Mouse (Mus musculus) limb, embryonic 11.5 days (tissue): Measurements from ENCODE around the gene Tbx15. TPM values are rescaled to one million over a fixed set of nuclear protein-coding genes. Genes with fewer than 3 reads are reported as not detected.

Experiments
- ATAC-seq: fragments of 200-750 bp; cut with Nextera tagmentation; 2 replicates; pipeline ENCODE4 v1.8.0; 2017; ENCODE audit warnings: low read depth; ENCODE audit not compliant: insufficient number of reproducible peaks, low FRiP score, low TSS enrichment
- DNase-seq: peaks from one replicate; pipeline ENCODE4 v3.0.0-alpha.2; 2015; ENCODE audit warnings: low spot score
- H3K27ac ChIP-seq: fragments of 300-500 bp; sonication (generic); replicated peaks from 2 replicates; pipeline ENCODE4 v1.5.1; 2014; ENCODE audit warnings: low read depth, mild to moderate bottlenecking, low read length
- H3K27me3 ChIP-seq: fragments of 300-500 bp; sonication (generic); 2 replicates; pipeline ENCODE4 v1.6.1; 2014; ENCODE audit warnings: mild to moderate bottlenecking, low read length, mixed read lengths; ENCODE audit not compliant: control insufficient read depth, insufficient read depth
- H3K36me3 ChIP-seq: fragments of 300-500 bp; sonication (generic); 2 replicates; pipeline ENCODE4 v1.6.1; 2014; ENCODE audit warnings: mild to moderate bottlenecking, low read length, moderate library complexity, mixed read lengths; ENCODE audit not compliant: control insufficient read depth, insufficient read depth
- H3K4me1 ChIP-seq: fragments of 300-500 bp; sonication (generic); 2 replicates; pipeline ENCODE4 v1.6.1; 2014; ENCODE audit warnings: low read length, mixed read lengths; ENCODE audit not compliant: control insufficient read depth, insufficient read depth
- H3K4me2 ChIP-seq: fragments of 300-500 bp; sonication (generic); 2 replicates; pipeline ENCODE4 v1.6.1; 2014; ENCODE audit warnings: low read depth, mild to moderate bottlenecking, moderate library complexity; ENCODE audit not compliant: severe bottlenecking
- H3K4me3 ChIP-seq: fragments of 300-500 bp; sonication (generic); 2 replicates; pipeline ENCODE4 v1.5.1; 2014; ENCODE audit warnings: low read depth, low read length
- H3K9ac ChIP-seq: fragments of 300-500 bp; sonication (generic); 2 replicates; pipeline ENCODE4 v1.6.1; 2014; ENCODE audit warnings: mild to moderate bottlenecking, low read length
- H3K9me3 ChIP-seq: fragments of 300-500 bp; sonication (generic); 2 replicates; pipeline ENCODE4 v1.6.1; 2016; ENCODE audit warnings: low read length; ENCODE audit not compliant: control insufficient read depth
- WGBS: fragments of 180-500 bp; shearing (Covaris S2); extraction: QIAGEN DNeasy Blood & Tissue Kit; methylation state at CpG from one replicate; pipeline ENCODE4 v1.1.7; 2014; 5-methylcytosine and 5-hydroxymethylcytosine counted together
- polyA plus RNA-seq: library from polyadenylated mRNA; unstranded; fragments of >200 nt; fragmentation: Nextera tagmentation; extraction: Ambion mirVana; gene quantifications from 2 replicates; pipeline ENCODE4 v1.2.1, GENCODE M21; 2014

Gene Tbx15
- polyA plus RNA-seq, 1 experiment from 2014 or later: 50.7 TPM

DNA sequence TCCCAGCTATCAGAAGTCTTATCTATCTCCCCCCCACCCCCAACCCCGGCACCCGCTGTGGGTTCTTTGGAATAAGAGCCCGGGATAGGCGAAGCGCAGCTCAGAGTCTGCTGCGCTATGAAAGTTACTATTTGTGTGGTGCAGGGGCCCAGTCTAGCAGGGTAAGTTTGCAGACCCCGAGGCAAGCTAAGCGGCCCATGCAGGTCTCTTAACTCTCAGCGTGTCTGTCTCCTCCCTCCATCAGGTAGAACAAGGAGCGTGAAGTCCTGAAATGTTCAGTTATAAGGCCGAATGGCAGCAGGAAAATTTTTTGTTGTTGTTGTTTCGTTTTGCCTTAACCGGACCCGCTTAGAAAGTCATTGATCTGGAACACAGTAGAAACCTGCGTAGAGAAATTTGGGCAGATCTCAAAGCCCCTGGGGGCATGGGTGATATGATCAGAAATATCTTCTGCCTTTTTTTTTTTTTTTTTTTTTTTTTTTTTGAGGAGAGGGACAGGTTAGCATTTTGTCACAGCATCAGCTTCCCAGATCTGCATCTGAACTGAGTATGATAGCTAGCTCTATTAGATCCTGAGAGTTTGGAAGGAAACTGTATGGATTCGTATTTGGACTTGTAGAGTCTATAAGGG is 12.4 kb downstream of the Tbx15 start:
- H3K9me3 ChIP-seq: no peaks in the 10 kb centered on the region
- H3K9ac ChIP-seq: peak overlapping the region; percentile 100
- DNase-seq (peak; percentile 58), ATAC-seq (no peak)
- H3K4me1 ChIP-seq: peaks cover 33% of the 10 kb centered on the region
- H3K36me3 ChIP-seq: no peaks in the 10 kb centered on the region
- peak overlapping the region; percentile 88 for H3K4me2 ChIP-seq
- peak overlapping the region; percentile 92 for H3K4me3 ChIP-seq
- 2% methylated on average over 16 of the region's 16 CpGs for WGBS
- 0 out of 2 replicates have a peak, but pooled peaks cover 5% of the 10 kb centered on the region for H3K27me3 ChIP-seq
- peak overlapping the region; percentile 100 for H3K27ac ChIP-seq

GRCm38 (mm10) chr3:99253092-99253488 is 12.9 kb downstream of the Tbx15 start:
- under 1% methylated on average over 12 of the region's 12 CpGs for WGBS
- peak overlapping the region; percentile 100 for H3K9ac ChIP-seq

GRCm38 (mm10) chr3:99253497-99254451 is 13.6 kb downstream of the Tbx15 start:
- peak; percentile 77 for DNase-seq
- WGBS: under 1% methylated on average over 73 of the region's 73 CpGs
- Histone ChIP-seq H3K9me3 (no peaks in the 10 kb centered on the region), H3K4me1 (peaks cover 25% of the 10 kb centered on the region; the same call in 1 of the 2 replicates), H3K27ac (peak overlapping the region; percentile 100), H3K36me3 (no peaks in the 10 kb centered on the region), H3K9ac (peak overlapping the region; percentile 100), H3K4me2 (peak overlapping the region; percentile 88), H3K4me3 (peak overlapping the region; percentile 92), H3K27me3 (0 out of 2 replicates have a peak, but pooled peaks cover 5% of the 10 kb centered on the region)
- 0 out of 2 replicates have a peak, but pooled peaks have one; percentile 2 for ATAC-seq

More at GRCm38 (mm10) chr3:99253092-99253488, 12.9 kb downstream of the Tbx15 start:
- H3K4me2 ChIP-seq: peak overlapping the region; percentile 88
- no peaks in the 10 kb centered on the region for H3K36me3 ChIP-seq
- DNase-seq (peak; percentile 91), ATAC-seq (peak; percentile 88)
- peak overlapping the region; percentile 100 for H3K27ac ChIP-seq
- peak overlapping the region; percentile 92 for H3K4me3 ChIP-seq
- H3K9me3 ChIP-seq: no peaks in the 10 kb centered on the region
- 0 out of 2 replicates have a peak, but pooled peaks cover 5% of the 10 kb centered on the region for H3K27me3 ChIP-seq
- peaks cover 28% of the 10 kb centered on the region for H3K4me1 ChIP-seq

DNA sequence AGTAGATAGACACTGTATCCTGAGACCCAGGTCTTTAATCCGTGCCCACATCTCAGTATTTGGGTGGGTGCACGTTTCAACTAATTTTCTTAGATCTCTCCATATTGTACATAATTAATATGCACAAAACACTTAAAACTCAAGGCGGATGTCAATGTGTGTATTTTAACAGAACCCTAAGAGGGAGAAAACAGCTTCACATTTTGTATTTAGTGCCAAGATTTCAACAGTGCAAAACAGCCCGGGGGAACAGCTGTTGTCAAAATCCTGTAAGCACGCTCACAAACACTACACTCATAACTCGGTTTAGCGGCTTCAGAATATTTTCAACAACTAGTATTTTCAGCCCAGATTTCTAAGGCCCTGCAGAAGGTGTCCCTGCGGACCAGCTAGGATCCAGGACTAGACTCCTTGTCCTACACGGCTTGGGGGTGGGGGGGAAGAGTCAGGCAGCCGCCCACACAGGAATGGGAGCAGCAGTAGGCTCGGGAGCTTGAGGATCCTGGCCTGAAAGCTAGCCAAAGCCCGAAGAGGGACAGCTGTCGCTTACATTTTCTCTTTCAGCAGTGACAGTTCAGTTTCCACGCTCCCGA is 14.5 kb downstream of the Tbx15 start:
- WGBS: 0% methylated on average over 15 of the region's 15 CpGs
- DNase-seq (peak; percentile 62), ATAC-seq (no peak)
- Histone ChIP-seq H3K9me3 (no peaks in the 10 kb centered on the region), H3K27ac (peak overlapping the region; percentile 100), H3K9ac (peak overlapping the region; percentile 100), H3K4me2 (peak overlapping the region; percentile 88), H3K4me3 (peak overlapping the region; percentile 92), H3K4me1 (peaks cover 21% of the 10 kb centered on the region), H3K27me3 (0 out of 2 replicates have a peak, but pooled peaks cover 5% of the 10 kb centered on the region), H3K36me3 (no peaks in the 10 kb centered on the region)

- H3K4me2 ChIP-seq: peak overlapping the region; percentile 88
These were observed 15.5 kb downstream of the Tbx15 start for GRCm38 (mm10) chr3:99255411-99256365.

GRCm38 (mm10) chr3:99256366-99256750 is 16.2 kb downstream of the Tbx15 start:
- Histone ChIP-seq H3K27ac (peak overlapping the region; percentile 100), H3K4me3 (peak overlapping the region; percentile 92), H3K9me3 (no peaks in the 10 kb centered on the region), H3K4me1 (peaks cover 11% of the 10 kb centered on the region), H3K4me2 (peak overlapping the region; percentile 88), H3K27me3 (no peaks in the 10 kb centered on the region), H3K9ac (peak overlapping the region; percentile 100), H3K36me3 (no peaks in the 10 kb centered on the region)
- WGBS: 2% methylated on average over 11 of the region's 11 CpGs
- no peak for ATAC-seq
- DNase-seq: no peak

More at GRCm38 (mm10) chr3:99255411-99256365, 15.5 kb downstream of the Tbx15 start:
- Histone ChIP-seq H3K9me3 (no peaks in the 10 kb centered on the region), H3K36me3 (no peaks in the 10 kb centered on the region), H3K27me3 (0 out of 2 replicates have a peak, but pooled peaks cover under 1% of the 10 kb centered on the region), H3K27ac (peak overlapping the region; percentile 100), H3K4me3 (peak overlapping the region; percentile 92), H3K9ac (peak overlapping the region; percentile 100), H3K4me1 (peaks cover 15% of the 10 kb centered on the region)
- peak; percentile 54 for DNase-seq
- WGBS: 2% methylated on average over 11 of the region's 11 CpGs
- no peak for ATAC-seq

GRCm38 (mm10) chr3:99256766-99257165 is 16.6 kb downstream of the Tbx15 start:
- H3K9me3 ChIP-seq: no peaks in the 10 kb centered on the region
- H3K4me3 ChIP-seq: peak overlapping the region; percentile 92
- H3K9ac ChIP-seq: peak overlapping the region; percentile 100
- H3K27ac ChIP-seq: peak overlapping the region; percentile 100
- H3K4me2 ChIP-seq: peak overlapping the region; percentile 88
- DNase-seq (peak; percentile 80), ATAC-seq (no peak)
- WGBS: under 1% methylated on average over 20 of the region's 20 CpGs
- no peaks in the 10 kb centered on the region for H3K27me3 ChIP-seq
- no peaks in the 10 kb centered on the region for H3K36me3 ChIP-seq
- H3K4me1 ChIP-seq: peaks cover 14% of the 10 kb centered on the region
